Mouse (Mus musculus) neural tube, embryonic 14.5 days (tissue): ENCODE measurements at regions not wholly inside any gene's neighbourhood (a gene's known extent, or its start where the extent isn't known, plus 50 kb on each side); places are given as distances from the start of the nearest gene placed in this dataset.
A peak's percentile ranks its signal among the peaks of the same experiment; 100 is the strongest.

Source experiments
- ATAC-seq: fragments of 200-750 bp; cut with Nextera tagmentation; 2 replicates; pipeline ENCODE4 v1.8.0; 2017; ENCODE audit warnings: low read depth, mild to moderate bottlenecking, moderate TSS enrichment, moderate library complexity
- H3K27ac ChIP-seq: fragments of 300-500 bp; sonication (generic); 2 replicates; pipeline ENCODE4 v1.5.1; 2014; ENCODE audit warnings: low read depth, mild to moderate bottlenecking, control low read depth, low read length, moderate library complexity, mixed read lengths
- H3K27me3 ChIP-seq: fragments of 300-500 bp; sonication (generic); 2 replicates; pipeline ENCODE4 v1.6.1; 2014; ENCODE audit warnings: low read length; ENCODE audit not compliant: control insufficient read depth, insufficient read depth
- H3K36me3 ChIP-seq: fragments of 300-500 bp; sonication (generic); 2 replicates; pipeline ENCODE4 v1.6.1; 2014; ENCODE audit warnings: low read length, mixed read lengths; ENCODE audit not compliant: control insufficient read depth, insufficient read depth
- H3K4me1 ChIP-seq: fragments of 300-500 bp; sonication (generic); 2 replicates; pipeline ENCODE4 v1.6.1; 2014; ENCODE audit warnings: low read length; ENCODE audit not compliant: control insufficient read depth, insufficient read depth
- H3K4me2 ChIP-seq: fragments of 300-500 bp; sonication (generic); 2 replicates; pipeline ENCODE4 v1.6.1; 2014; ENCODE audit warnings: mild to moderate bottlenecking, low read depth, low read length, control low read depth
- H3K4me3 ChIP-seq: fragments of 300-500 bp; sonication (generic); 2 replicates; pipeline ENCODE4 v1.5.1; 2014; ENCODE audit warnings: low read depth, low read length, control low read depth, mixed read lengths
- H3K9ac ChIP-seq: fragments of 300-500 bp; sonication (generic); replicated peaks from 2 replicates; pipeline ENCODE4 v1.6.1; 2014; ENCODE audit warnings: low read depth, mild to moderate bottlenecking, control low read depth, low read length, mixed read lengths
- H3K9me3 ChIP-seq: fragments of 300-500 bp; sonication (generic); 2 replicates; pipeline ENCODE4 v1.6.1; 2016; ENCODE audit warnings: low read length; ENCODE audit not compliant: control insufficient read depth
- WGBS: fragments of 180-500 bp; shearing (Covaris S2); extraction: QIAGEN DNeasy Blood & Tissue Kit; methylation state at CpG from one replicate; pipeline ENCODE4 v1.1.7; 2014; 5-methylcytosine and 5-hydroxymethylcytosine counted together

GRCm38 (mm10) chr5:119072712-119073111 lies 512.2 kb downstream of the Med13l start:
- ATAC-seq: no peak
- Histone ChIP-seq H3K4me2 (no peak overlapping the region), H3K36me3 (no peaks in the 10 kb centered on the region), H3K27ac (no peak overlapping the region), H3K9me3 (no peaks in the 10 kb centered on the region), H3K4me3 (no peak overlapping the region), H3K4me1 (no peaks in the 10 kb centered on the region), H3K27me3 (no peaks in the 10 kb centered on the region), H3K9ac (no peak overlapping the region)
- WGBS: 94% methylated on average over 14 of the region's 14 CpGs

- 89% methylated on average over 5 of the region's 5 CpGs for WGBS
- Histone ChIP-seq H3K4me1 (peaks cover 3% of the 10 kb centered on the region; the same call in 1 of the 2 replicates), H3K27ac (no peak overlapping the region), H3K27me3 (0 out of 2 replicates have a peak, but pooled peaks cover 5% of the 10 kb centered on the region), H3K4me3 (no peak overlapping the region), H3K9ac (no peak overlapping the region), H3K9me3 (no peaks in the 10 kb centered on the region), H3K36me3 (no peaks in the 10 kb centered on the region), H3K4me2 (no peak overlapping the region)
- ATAC-seq: no peak
Measured at GRCm38 (mm10) chr5:119080747-119081146, 520.3 kb downstream of the Med13l start.

GRCm38 (mm10) chr5:119082895-119083294 lies 522.4 kb downstream of the Med13l start:
- no peak for ATAC-seq
- H3K27ac ChIP-seq: no peak overlapping the region
- peaks cover 3% of the 10 kb centered on the region; the same call in 1 of the 2 replicates for H3K4me1 ChIP-seq
- no peak overlapping the region for H3K9ac ChIP-seq
- H3K27me3 ChIP-seq: peaks cover 11% of the 10 kb centered on the region; the same call in 1 of the 2 replicates
- H3K9me3 ChIP-seq: no peaks in the 10 kb centered on the region
- WGBS: 83% methylated on average over 15 of the region's 15 CpGs
- no peak overlapping the region for H3K4me3 ChIP-seq
- H3K36me3 ChIP-seq: no peaks in the 10 kb centered on the region
- H3K4me2 ChIP-seq: no peak overlapping the region

GRCm38 (mm10) chr5:119097576-119098193 lies 537.2 kb downstream of the Med13l start:
- no peak overlapping the region for H3K9ac ChIP-seq
- peak overlapping the region; percentile 31; the same call in 1 of the 2 replicates for H3K4me2 ChIP-seq
- no peaks in the 10 kb centered on the region for H3K36me3 ChIP-seq
- no peaks in the 10 kb centered on the region for H3K4me1 ChIP-seq
- H3K9me3 ChIP-seq: no peaks in the 10 kb centered on the region
- H3K27ac ChIP-seq: no peak overlapping the region
- no peak for ATAC-seq
- H3K27me3 ChIP-seq: no peaks in the 10 kb centered on the region
- 7% methylated on average over 17 of the region's 17 CpGs for WGBS
- H3K4me3 ChIP-seq: no peak overlapping the region

GRCm38 (mm10) chr5:119099817-119100216 lies 539.3 kb downstream of the Med13l start:
- 80% methylated on average over 6 of the region's 6 CpGs for WGBS
- no peak overlapping the region for H3K9ac ChIP-seq

GRCm38 (mm10) chr5:119103503-119103902 lies 543.0 kb downstream of the Med13l start:
- ATAC-seq: no peak
- H3K4me3 ChIP-seq: no peak overlapping the region
- no peaks in the 10 kb centered on the region for H3K4me1 ChIP-seq
- no peaks in the 10 kb centered on the region for H3K36me3 ChIP-seq
- H3K27ac ChIP-seq: no peak overlapping the region
- H3K9me3 ChIP-seq: no peaks in the 10 kb centered on the region
- no peak overlapping the region for H3K9ac ChIP-seq
- H3K27me3 ChIP-seq: no peaks in the 10 kb centered on the region
- WGBS: 70% methylated on average over 1 of the region's 1 CpGs
- no peak overlapping the region for H3K4me2 ChIP-seq

More at GRCm38 (mm10) chr5:119099817-119100216, 539.3 kb downstream of the Med13l start:
- no peaks in the 10 kb centered on the region for H3K36me3 ChIP-seq
- H3K9me3 ChIP-seq: no peaks in the 10 kb centered on the region
- ATAC-seq: no peak
- no peak overlapping the region for H3K27ac ChIP-seq
- H3K27me3 ChIP-seq: no peaks in the 10 kb centered on the region
- H3K4me1 ChIP-seq: no peaks in the 10 kb centered on the region
- H3K4me2 ChIP-seq: no peak overlapping the region
- H3K4me3 ChIP-seq: no peak overlapping the region

GRCm38 (mm10) chr5:119107898-119108297 lies 547.4 kb downstream of the Med13l start:
- Histone ChIP-seq H3K36me3 (no peaks in the 10 kb centered on the region), H3K9me3 (no peaks in the 10 kb centered on the region), H3K27me3 (no peaks in the 10 kb centered on the region), H3K27ac (no peak overlapping the region), H3K4me3 (no peak overlapping the region), H3K9ac (no peak overlapping the region), H3K4me2 (no peak overlapping the region), H3K4me1 (no peaks in the 10 kb centered on the region)
- no peak for ATAC-seq
- WGBS: 88% methylated on average over 4 of the region's 4 CpGs

GRCm38 (mm10) chr5:119109501-119109900 lies 549.0 kb downstream of the Med13l start:
- WGBS: 96% methylated on average over 1 of the region's 1 CpGs
- Histone ChIP-seq H3K27ac (no peak overlapping the region), H3K36me3 (no peaks in the 10 kb centered on the region), H3K4me2 (no peak overlapping the region), H3K9me3 (no peaks in the 10 kb centered on the region), H3K4me1 (no peaks in the 10 kb centered on the region), H3K4me3 (no peak overlapping the region), H3K27me3 (no peaks in the 10 kb centered on the region), H3K9ac (no peak overlapping the region)
- no peak for ATAC-seq

GRCm38 (mm10) chr5:119114074-119114473 lies 553.6 kb downstream of the Med13l start:
- Histone ChIP-seq H3K36me3 (no peaks in the 10 kb centered on the region), H3K27me3 (no peaks in the 10 kb centered on the region), H3K9ac (no peak overlapping the region), H3K4me3 (no peak overlapping the region), H3K27ac (no peak overlapping the region), H3K9me3 (no peaks in the 10 kb centered on the region), H3K4me1 (no peaks in the 10 kb centered on the region), H3K4me2 (no peak overlapping the region)
- 65% methylated on average over 6 of the region's 7 CpGs for WGBS
- no peak for ATAC-seq
